ENCODE assay signal across 27 mouse cellular contexts in the genomic region with DNA sequence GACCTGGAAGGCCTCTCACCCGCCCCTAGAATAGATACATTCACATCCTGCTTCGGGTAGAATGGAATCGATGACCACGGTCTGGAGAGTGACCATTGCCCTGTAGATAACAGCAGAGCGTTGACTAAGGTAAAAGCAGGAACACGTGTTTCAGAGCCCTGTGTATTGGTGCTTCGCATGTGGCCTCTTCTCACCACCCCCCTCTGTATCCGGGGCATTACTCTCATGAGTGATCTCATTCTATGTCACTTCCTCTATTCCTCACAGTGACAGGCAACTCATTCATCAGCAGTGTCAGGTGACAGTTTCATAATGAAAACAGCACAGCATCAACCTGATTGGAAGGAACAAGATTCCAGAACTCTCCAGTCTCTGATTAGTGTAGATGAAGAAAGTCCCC. TPM values are rescaled to one million over a fixed set of nuclear protein-coding genes. Genes with fewer than 3 reads are reported as not detected.
DNase-seq lines count a peak whose midpoint lies in the region; ATAC-seq and TF ChIP-seq lines count a peak whose summit lies in the region.
"Had no signal": no experiment of that assay in that cellular context is flagged by ENCODE, and none has a peak within 500 bp of the region (broad histone marks: within the 10 kb centered on the region; RNA-seq: fewer than 3 reads in every experiment).

No protein-coding gene starts in this region.

- TF ChIP-seq POLR2A in liver, adult 2 months (IDR thresholded peaks at IDR 0.05; ENCODE audit: extremely low read depth, insufficient read depth, low read length), result no peak

- H3K4me1 ChIP-seq in liver, adult 2 months (ENCODE audit: control insufficient read depth, insufficient read depth, low read length), result peaks cover 9% of the 10 kb centered on the region; the same call in 1 of the 2 replicates
- no peaks in the 10 kb centered on the region for H3K4me1 ChIP-seq in intestine, embryonic 16.5 days (ENCODE audit: control insufficient read depth, insufficient read depth, low read length)
- H3K4me1 ChIP-seq in liver, embryonic 15.5 days (replicated peaks), result no peaks in the 10 kb centered on the region
- H3K4me1 ChIP-seq: forebrain, embryonic 10.5 days; hindbrain, embryonic 15.5 days; midbrain, embryonic 10.5 days had no signal

- H3K27ac ChIP-seq in liver, adult 2 months (replicated peaks; ENCODE audit: insufficient read depth, low read depth, low read length), result 0 out of 2 replicates have a peak overlapping the region, but pooled peaks have one; percentile 8
- H3K27ac ChIP-seq in intestine, embryonic 16.5 days (ENCODE audit: low read length), result no peak overlapping the region
- no peak overlapping the region for H3K27ac ChIP-seq in liver, embryonic 15.5 days (replicated peaks)
- H3K27ac ChIP-seq: forebrain, embryonic 10.5 days; heart, embryonic 15.5 days; hindbrain, embryonic 15.5 days; macrophage; midbrain, embryonic 10.5 days had no signal

- peak; percentile 83 for ATAC-seq in intestine, embryonic 16.5 days
- peak; percentile 78 for ATAC-seq in liver, embryonic 15.5 days (ENCODE audit: insufficient read depth)
- ATAC-seq: forebrain, embryonic 16.5 days had no signal

- peak; percentile 90 for DNase-seq in liver, adult 2 months (ENCODE audit: extremely low read depth, low read depth, low spot score)
- DNase-seq in liver, result no peak
- peak; percentile 38 for DNase-seq in yolk sac, embryonic 10.5 days (ENCODE audit: low spot score)
- DNase-seq in spleen, postnatal 36 days (ENCODE audit: low spot score in 2 of 2), result no peak
- DNase-seq in right cerebral cortex, postnatal 4 days, result no peak
- no peak for DNase-seq in embryo, embryonic 10 days (ENCODE audit: low spot score)
- DNase-seq: adrenal gland, postnatal 10 days; cerebellum, adult 8-10 months; gastrocnemius, postnatal 14 days; heart, postnatal 36 days; kidney, adult 18-20 months; kidney, postnatal 4 days; spleen, adult 18-20 months; thymus, postnatal 14 days had no signal

- no peaks in the 10 kb centered on the region for H3K27me3 ChIP-seq in liver, adult 2 months (ENCODE audit: control insufficient read depth, insufficient read depth, low read length)
- H3K27me3 ChIP-seq in intestine, embryonic 16.5 days (replicated peaks; ENCODE audit: control insufficient read depth, insufficient read depth, low read length), result no peaks in the 10 kb centered on the region
- no peaks in the 10 kb centered on the region for H3K27me3 ChIP-seq in liver, embryonic 15.5 days
- H3K27me3 ChIP-seq: heart, embryonic 15.5 days; hindbrain, embryonic 15.5 days had no signal

- no peaks in the 10 kb centered on the region for H3K79me2 ChIP-seq in liver, adult 2 months (ENCODE audit: control insufficient read depth, insufficient read depth, low read length)

- H3K4me2 ChIP-seq in intestine, embryonic 16.5 days (ENCODE audit: low read depth, low read length), result no peak overlapping the region
- no peak overlapping the region for H3K4me2 ChIP-seq in liver, embryonic 15.5 days
- H3K4me2 ChIP-seq: heart, embryonic 15.5 days; hindbrain, embryonic 15.5 days had no signal

- H3K4me3 ChIP-seq in liver, adult 2 months (ENCODE audit: insufficient read depth, low read depth, low read length), result no peak overlapping the region
- no peak overlapping the region for H3K4me3 ChIP-seq in intestine, embryonic 16.5 days (ENCODE audit: low read length)
- no peak overlapping the region for H3K4me3 ChIP-seq in liver, embryonic 15.5 days (replicated peaks)
- H3K4me3 ChIP-seq: forebrain, embryonic 10.5 days; heart, embryonic 15.5 days; hindbrain, embryonic 15.5 days; midbrain, embryonic 10.5 days had no signal

- WGBS in liver, adult 2 months, result 7% methylated on average over 8 of the region's 8 CpGs
- 74% methylated on average over 8 of the region's 8 CpGs for WGBS in intestine, embryonic 16.5 days
- 31% methylated on average over 8 of the region's 8 CpGs for WGBS in liver, embryonic 15.5 days (ENCODE audit: insufficient replicate concordance)

- peaks cover 33% of the 10 kb centered on the region for H3K36me3 ChIP-seq in liver, adult 2 months (ENCODE audit: control insufficient read depth, insufficient read depth, low read length)
- no peaks in the 10 kb centered on the region for H3K36me3 ChIP-seq in intestine, embryonic 16.5 days (ENCODE audit: control insufficient read depth, insufficient read depth, low read length)
- peaks cover 7% of the 10 kb centered on the region; the same call in 1 of the 2 replicates for H3K36me3 ChIP-seq in liver, embryonic 15.5 days (replicated peaks)
- H3K36me3 ChIP-seq: forebrain, embryonic 10.5 days; heart, embryonic 15.5 days; hindbrain, embryonic 15.5 days; midbrain, embryonic 10.5 days had no signal

- no peak for TF ChIP-seq CTCF in liver, adult 2 months (IDR thresholded peaks at IDR 0.05; ENCODE audit: low read depth, low read length)

- H3K9me3 ChIP-seq in intestine, embryonic 16.5 days (ENCODE audit: control insufficient read depth, low read length), result no peaks in the 10 kb centered on the region
- H3K9me3 ChIP-seq in liver, embryonic 15.5 days (replicated peaks), result no peaks in the 10 kb centered on the region
- H3K9me3 ChIP-seq: forebrain, embryonic 10.5 days; heart, embryonic 15.5 days; hindbrain, embryonic 15.5 days; midbrain, embryonic 10.5 days had no signal

- no peak overlapping the region for H3K9ac ChIP-seq in liver, adult 2 months (ENCODE audit: low read depth, low read length)
- H3K9ac ChIP-seq in intestine, embryonic 16.5 days (ENCODE audit: low read depth, low read length), result no peak overlapping the region
- H3K9ac ChIP-seq in liver, embryonic 15.5 days, result no peak overlapping the region
- H3K9ac ChIP-seq: heart, embryonic 15.5 days; hindbrain, embryonic 15.5 days had no signal

RNA-seq across cellular contexts. Expression of a gene that starts 10.2 kb away (rescaled TPM):
- 144 and 193 TPM in 2 replicates for total RNA-seq in liver, adult 2 months (2014; rRNA removed)
- polyA plus RNA-seq in liver, adult 2 months (2012; rRNA removed), result 99.2 and 131 TPM in 2 replicates
- polyA plus RNA-seq in intestine, embryonic 16.5 days (2015; fragmentation: Nextera tagmentation; extraction: Ambion mirVana), result 43.9 and 44.7 TPM in 2 replicates
- polyA plus RNA-seq in liver, embryonic 15.5 days (2015; fragmentation: Nextera tagmentation; extraction: Ambion mirVana), result 54.6 and 72.4 TPM in 2 replicates
- total RNA-seq: gastrocnemius, postnatal 14 days; heart, postnatal 36 days; left cerebral cortex, postnatal 14 days; MEL; midbrain, postnatal 0 days had no signal
- polyA plus RNA-seq: cortical plate, adult 2 months; embryonic facial prominence, embryonic 11.5 days; forebrain, embryonic 10.5 days; forebrain, embryonic 16.5 days; macrophage; midbrain, embryonic 10.5 days had no signal

Comparison
In these comparisons a context has a peak if more than half of its experiments do, and no peak if none do; other contexts are left out.
1. DNase-seq: peak in liver, adult 2 months (single experiment) and yolk sac, embryonic 10.5 days (single experiment); none in liver (single experiment), spleen, postnatal 36 days (0 of 2), right cerebral cortex, postnatal 4 days (single experiment) and embryo, embryonic 10 days (single experiment).